Mouse (Mus musculus): ENCODE data around the gene Kif15.

Kif15 gene

DNA sequence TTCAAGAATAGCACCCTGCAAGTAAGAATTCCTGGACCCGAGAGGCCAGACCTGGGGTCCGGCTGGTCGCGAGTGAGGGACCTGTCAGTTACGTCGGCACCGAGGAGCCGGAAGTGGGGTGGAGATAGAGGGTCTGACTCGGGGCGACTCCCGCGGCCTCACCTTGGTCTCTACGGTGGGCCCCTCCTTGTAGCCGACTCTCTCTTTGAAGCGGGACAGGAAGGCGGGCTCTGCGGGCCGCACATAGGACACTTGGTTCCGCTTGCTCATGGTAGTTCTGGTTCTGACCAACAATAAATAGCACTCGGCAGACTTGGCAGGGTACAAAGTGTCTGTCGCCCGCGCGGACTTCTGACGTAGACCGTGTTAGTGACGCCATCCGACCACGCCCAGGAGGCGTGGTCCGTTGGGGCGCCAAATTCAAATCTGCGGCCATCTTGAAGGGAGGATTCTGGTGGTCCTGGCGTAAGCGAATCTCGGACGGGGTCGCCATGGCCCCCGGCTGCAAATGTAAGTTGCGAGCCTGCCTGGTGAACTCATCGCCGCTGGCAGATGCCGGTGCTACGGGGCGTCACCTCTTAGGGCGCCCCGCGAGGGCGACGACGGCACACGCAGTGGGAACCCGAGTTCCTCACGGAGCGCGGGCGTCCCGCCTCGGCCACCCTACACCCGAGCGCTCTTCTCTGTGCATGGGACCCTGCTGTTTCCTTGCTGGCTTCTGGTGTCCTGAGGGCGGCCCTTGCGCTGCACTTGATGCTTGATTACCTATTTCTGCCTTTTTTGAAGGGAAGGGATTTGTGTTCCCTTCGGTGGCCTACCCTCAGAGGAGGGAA is at the start of gene Kif15, which contains the start of gene 1110059G10Rik:
TSS of gene Kif15 (plus strand) at position 404 of the 833 bp plus-strand sequence.
TSS of gene 1110059G10Rik (minus strand) at position 358 of the 833 bp plus-strand sequence.
- peak; percentile 97 for DNase-seq (ENCODE audit: low read depth)

DNA sequence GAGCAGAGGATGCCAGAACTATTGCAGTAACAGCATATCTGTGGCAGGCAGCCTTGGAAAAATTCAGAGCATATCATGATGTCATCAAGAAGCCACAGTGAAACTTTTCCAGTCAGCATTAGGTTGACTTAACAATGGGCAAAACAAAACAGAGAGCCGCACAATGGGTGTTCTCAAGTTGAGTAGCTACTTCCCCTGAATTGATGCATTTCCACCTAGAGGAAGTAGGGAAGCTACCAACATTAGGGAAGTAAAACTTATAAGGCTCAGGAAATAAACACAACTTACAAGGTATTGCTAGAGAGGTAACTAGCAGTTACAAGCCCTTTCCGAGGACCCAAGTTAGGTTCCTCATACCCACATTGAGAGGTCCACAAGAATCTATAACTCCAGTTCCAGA is 49.8 kb upstream of the Kif15 start:
- no peak for DNase-seq (ENCODE audit: low read depth)

DNA sequence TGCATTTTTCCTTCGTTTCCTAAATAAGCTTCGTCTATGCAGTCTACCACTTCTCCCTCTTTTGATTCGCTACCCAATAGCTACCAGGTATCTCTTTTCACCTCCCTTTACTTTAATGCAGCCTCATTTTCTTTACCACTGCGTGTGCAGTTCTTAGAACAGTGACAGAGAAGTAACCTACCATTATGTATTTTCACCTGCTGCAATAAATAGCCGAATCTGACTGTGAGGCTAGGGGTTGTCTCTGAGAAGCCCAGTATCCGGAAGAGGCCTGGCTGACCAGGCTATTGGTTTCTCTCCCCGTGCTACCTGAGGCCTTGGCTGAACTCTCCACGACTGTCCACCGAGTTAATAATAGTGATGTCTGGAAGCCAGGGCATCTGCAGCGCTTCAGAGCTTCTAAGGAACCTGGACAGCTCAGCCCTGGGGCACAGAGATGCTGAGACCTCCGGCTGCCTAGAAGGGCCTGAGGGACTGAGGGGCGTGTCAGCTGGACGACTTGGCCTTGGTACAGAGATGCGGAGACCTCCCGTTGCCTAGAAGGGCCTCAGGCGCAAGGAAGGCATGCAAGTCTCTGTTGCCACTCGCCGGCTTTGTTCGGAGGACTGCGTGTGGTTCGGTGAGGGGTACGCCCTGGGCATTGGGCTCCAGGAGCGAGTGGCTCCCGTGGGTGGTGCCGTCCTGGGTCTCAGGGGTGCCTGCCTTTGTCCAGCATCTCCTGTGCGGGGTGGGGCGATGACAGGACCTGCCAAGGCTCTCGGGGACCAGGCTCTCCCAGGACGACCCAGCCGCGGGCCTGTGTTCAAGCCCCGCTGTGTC is 47.9 kb upstream of the Kif15 start:
- no peak for DNase-seq (ENCODE audit: low read depth)

DNA sequence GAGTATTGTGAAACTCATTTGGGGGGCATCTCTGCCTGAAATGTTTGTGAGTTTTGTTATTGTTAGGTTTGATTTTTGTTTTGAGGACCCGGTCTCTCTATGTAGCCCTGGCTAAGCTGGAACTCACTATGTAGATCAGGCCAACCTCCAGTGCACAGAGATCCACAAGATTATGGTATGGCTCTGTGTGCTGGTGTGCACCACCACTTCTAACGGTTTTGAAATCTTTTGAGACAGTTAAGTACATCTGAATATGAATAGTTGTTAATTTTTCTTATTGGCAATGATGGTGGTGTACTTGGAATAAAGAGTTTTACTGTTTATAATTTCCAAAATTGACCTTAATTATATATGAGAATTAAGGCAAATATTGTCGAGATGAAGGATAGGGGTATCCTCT is 28.4 kb upstream of the Kif15 start:
- no peak for DNase-seq (ENCODE audit: low read depth)

DNA sequence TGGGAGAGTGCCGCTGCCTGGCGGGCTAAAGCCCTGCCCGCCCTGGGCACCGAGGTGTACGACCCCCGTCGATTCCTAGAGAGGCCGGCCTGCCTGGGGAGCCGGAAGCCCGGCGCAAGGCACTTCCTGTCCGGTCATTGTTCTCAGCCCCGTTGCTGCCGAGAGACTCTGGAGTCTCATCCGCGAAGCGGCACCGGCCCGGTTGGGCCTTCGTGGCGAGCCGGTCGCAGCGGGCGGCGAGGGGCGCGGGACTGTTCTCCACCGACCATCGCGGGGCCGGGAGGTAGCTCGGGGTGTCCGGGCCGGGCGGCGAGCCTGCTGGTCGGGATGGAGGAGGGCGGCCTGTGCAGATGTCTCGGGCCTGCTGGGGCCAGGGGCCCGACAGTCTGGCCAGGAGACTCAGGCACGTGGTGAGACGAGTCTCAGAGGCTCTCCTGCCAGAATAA is 27.9 kb upstream of the Kif15 start, which contains the start of gene Zfp105:
TSS of gene Zfp105 (plus strand) at position 137 of the 446 bp plus-strand sequence.
- no peak for DNase-seq (ENCODE audit: low read depth)

DNA sequence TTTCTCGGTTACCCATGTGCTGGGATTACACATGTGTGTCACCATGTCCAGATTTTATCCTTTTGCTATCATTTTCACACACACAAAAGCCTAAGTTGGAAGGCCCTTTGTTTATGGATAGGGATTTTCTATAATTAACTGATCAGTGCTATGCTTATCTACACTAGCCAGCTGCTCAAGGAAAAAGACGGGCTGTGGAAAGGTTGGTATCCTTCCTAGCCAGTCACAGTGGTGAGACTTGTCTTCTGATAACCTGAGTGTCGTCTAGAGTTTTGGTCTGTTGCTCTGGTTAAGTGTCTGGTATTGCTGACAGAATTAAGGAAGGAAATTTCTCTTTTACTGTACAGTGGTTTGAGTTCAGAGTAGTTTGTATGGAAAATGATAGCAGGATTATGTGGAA is 21.9 kb upstream of the Kif15 start:
- DNase-seq (ENCODE audit: low read depth), result no peak

DNA sequence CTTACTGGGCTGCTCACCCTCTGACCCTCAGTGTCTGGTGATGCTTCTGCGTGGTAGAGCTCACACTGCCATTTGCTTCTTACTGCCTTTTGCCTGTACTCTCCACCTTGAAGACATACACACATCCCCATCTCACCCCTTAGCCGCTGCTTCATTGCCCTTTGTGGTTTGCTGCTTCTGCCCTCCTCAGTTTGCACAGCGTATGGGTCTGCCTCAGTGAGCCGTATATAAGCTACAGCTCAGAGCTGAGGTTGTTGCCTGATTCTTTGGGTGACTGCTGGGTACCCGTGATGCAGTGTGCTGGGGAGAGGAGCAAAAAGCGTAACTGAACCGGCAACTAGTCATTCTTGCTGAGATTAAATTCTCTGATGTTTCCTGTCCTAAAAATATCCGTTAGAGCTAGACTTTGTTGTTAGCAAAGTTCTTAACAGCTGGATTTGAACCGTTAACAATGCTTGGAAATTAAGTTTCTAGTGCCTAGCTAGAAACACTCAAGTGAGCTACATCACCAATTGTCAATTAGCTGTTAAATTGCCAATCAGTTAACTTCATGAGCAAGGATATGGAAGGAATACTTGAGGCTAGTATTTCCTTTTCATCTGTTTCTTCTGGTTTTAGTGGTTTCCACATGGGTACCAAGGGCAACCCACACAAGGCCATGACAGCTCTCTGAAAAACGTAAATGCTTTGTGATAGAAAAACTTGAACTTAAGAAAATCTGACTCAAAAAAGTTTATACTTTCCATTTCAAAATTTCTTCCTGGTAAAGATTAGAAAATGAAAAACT is 47.8 kb downstream of the Kif15 start:
- peak; percentile 54 for DNase-seq (ENCODE audit: low read depth)

DNA sequence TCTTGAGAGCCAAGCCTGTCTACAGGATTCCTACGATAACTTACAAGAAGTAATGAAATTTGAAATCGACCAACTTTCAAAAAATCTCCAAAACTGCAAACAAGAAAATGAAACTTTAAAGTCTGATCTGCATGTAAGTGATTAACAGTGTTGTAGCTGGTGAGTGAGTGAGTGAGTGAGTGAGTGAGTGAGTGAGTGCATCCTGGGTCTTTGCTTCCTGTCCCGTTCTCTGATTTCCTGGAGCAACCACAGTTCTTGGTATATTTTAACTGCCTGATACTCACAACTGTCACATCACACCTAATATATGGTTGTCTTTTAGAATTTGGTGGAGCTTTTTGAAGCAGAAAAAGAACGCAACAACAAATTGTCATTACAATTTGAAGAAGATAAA is 48.3 kb downstream of the Kif15 start:
- DNase-seq (ENCODE audit: low read depth), result peak; percentile 37

DNA sequence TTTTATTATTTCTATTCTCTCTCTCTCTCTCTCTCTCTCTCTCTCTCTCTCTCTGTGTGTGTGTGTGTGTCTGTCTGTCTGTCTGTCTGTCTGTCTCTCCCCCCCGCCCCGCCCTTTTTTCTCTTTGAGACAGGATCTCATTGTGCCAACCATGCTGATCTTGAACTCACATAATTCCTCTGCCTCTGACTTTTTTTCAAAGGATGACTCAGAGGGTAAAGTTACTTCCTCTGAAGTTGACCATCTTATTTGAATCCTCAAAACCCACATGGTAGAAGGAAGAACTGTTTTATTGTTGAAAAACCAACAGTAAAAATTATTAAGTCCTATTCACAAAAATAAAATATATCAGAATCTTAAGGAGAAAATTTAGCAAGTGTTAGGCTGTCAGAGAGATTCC is 53.9 kb downstream of the Kif15 start:
- no peak for DNase-seq (ENCODE audit: low read depth)

DNA sequence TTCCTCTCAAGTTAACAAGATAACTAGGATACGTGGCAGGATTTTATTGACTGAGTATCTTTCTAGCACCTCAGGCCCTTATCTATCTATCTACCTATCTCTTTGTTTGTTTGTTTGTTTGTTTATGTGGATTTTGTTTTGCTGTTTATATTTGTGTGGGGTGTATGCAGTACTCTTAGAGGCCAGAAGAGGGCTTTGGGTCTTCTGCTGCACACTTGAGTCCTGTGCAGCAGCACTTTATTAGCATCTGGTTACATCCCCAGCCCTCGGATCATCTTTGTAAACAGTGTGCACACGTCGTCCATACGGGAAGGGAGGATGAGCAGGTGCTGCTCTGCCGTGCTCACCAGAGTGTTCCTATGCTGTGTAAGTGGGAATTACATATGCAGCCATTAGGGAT is 55.2 kb downstream of the Kif15 start:
- DNase-seq (ENCODE audit: low read depth), result peak; percentile 27

DNA sequence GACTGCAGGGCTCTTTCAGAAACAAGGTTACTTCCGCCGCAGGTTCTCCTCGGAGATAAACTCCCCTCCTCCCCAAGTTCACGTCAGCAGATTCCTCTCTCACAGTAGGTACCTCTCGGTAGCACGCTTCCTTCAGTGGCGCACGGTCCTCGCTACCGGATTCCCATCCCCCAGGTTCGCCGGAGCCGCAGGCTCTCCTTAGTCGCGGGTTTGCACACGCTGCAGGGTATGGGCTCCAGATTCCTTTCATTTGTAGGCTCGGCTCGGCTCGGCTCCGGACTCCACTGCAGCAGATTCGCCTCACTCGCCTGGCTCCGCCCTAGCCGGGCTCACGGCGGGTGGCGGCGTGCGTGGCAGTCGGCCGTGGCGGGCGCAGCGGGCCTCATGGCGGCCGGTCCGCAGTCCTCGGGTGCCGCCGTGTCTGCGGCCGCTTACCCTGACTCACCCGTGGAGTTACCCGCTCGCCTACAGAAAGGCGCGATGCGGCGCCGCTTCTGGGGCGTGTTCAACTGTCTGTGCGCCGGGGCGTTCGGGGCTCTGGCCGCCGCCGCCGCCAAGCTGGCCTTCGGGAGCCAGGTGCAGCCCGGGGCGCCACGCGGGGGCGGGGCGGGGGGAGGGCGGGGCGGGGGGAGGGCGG is 70.3 kb downstream of the Kif15 start, which contains the start of gene Tmem42:
TSS of gene Tmem42 (plus strand) at position 332 of the 637 bp plus-strand sequence.
- peak; percentile 92 for DNase-seq (ENCODE audit: low read depth)

DNA sequence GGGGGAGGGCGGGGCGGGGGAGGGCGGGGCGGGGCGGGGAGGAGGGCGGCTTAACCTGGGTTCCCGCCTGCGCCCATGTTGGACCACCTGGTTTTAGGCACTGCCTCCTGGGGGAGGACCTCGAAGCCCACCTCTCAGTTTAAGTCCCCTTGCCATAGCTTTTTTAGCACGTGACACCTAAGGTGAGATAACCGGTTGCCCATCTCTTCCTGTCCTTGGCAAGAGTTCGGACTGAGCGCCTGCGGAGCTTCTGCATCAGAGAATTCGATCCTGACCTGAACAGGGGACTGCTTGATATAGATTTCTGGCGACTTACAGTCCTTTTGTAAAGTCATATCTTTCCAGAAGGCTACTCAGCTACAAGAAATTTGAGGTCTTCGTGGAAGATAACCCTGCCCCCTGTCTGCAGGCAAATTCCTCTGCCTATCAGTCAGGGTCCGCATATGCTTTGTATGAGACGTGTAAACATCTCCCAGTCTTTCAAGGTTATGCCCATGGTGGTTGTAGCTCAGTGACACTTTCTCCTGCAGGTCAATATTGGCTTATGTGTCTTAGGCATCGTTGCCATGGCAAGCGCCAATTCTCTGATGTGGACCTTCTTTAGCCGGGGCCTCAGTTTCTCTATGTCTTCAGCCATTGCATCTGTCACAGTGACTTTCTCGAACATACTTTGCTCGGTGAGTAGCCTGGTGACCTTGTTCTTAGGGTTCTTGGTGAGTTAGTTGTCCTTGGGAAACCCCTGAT is 71.0 kb downstream of the Kif15 start:
- no peak for DNase-seq (ENCODE audit: low read depth)

DNA sequence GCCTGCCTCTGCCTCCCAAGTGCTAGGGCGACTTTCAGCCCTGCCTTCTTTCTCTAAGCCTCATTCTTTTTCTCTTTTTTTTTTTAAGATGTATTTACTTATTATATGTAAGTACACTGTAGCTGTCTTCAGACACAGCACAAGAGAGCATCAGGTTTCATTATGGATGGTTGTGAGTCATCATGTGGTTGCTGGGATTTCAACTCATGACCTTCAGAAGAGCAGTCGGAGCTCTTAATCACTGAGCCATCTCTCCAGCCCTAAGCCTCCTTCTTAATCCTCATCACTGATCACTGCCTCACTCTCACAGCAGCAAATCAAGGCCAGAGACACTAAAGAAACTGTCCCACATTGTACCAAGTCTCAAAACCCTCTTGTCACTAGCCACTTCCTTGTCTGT is 73.4 kb downstream of the Kif15 start:
- no peak for DNase-seq (ENCODE audit: low read depth)

DNA sequence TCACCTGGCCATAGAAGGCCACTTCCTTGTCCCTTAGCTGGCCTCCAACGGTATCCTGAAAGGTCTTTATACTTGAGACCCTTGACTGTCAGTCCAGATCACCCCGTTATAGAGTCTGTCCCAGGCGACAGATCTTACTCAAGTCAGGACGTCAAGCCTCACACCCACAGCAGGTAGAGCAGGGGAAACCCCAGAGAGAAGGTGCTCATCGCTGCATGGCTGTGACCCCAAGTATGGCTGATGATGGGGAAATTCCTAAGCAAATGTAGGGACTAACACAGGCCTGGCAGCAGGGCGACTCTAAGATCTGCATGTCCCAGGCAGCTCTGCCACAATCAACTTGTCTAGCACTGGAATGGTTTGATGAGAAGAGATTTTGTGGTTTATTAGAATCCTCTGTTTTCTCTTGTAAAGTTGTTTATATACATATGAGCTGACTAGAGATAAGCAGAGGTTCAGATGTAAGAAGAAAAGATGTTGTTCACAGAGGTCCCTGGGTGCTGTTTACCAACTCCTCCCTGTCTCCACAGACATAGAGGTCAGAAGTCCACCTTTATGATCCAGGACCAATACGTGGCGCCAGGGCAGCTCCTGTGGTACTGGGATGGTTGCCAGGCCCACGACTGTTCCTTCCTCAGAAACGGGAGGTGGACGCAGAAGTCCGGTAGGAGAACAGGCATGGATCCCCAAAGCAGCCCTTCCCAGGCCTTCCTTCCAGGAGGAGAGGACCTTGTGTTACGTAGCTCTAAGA is 80.8 kb downstream of the Kif15 start:
- no peak for DNase-seq (ENCODE audit: low read depth)

DNA sequence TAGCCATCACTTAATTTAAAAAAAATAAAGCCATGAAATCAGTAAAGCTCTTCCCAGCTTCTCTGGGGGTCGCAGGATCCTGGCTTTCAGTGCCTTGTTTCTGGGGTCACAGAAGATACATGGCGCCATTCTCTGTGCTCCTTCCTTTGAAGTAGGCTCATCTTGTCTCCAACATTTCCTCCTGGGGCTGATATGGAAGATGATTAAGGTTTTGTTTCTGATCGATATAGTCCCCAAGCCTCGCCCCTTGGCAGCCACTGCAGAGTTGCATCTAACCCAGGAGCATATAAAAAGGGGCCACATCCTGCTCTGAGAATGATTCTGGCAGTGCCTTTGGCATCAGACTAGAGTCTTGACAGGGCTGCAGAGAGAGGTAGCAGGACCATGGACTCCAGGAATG is 83.6 kb downstream of the Kif15 start, which contains the start of gene Tgm4:
TSS of gene Tgm4 (plus strand) at position 301 of the 400 bp plus-strand sequence.
- DNase-seq (ENCODE audit: low read depth), result no peak

DNA sequence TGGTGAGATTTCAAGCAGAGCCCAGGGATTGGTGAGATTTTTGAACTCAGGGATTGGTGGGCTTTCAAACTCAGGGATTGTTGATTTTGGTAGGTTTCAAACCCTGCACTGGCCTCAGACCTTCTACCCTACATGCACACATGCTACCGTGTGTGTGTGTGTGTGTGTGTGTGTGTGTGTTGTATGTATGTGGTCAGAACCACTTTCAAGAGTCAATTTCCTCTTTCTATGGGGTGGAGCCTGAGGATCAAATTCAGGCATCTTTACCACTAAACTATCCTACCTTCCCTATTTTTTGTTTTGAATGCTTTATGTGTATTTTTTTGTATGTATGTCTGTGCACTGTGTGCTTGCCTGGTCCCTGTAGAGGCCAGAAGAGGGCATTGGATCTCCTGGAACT is 96.8 kb downstream of the Kif15 start:
- no peak for DNase-seq (ENCODE audit: low read depth)

DNA sequence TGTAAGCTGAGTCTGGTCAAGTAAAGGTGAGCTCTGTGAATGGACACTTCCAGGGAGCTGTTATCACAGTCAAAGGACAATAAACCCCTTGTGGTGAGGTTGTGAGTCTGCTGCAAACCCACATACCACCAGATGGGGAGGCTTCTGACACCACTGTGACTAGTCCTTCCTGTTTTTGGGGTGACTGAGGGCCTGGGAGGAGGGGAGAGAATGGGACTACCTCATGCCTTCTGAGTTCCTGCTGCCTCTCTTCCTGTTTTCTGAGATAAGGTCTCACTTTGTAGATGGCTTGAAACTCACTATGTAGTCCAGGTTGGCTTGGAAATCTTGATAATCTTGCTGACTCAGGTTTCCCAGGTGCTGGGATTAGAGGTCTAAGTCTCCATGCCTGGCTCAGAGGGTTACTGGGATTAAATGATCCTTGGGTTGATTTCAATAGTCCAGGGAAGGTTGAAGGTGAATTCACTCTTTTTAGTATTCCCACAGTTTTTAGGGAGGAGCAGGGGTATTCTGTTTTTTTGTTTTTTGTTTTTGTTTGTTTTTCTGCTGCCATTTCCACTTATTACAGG is 108.0 kb downstream of the Kif15 start:
- peak; percentile 79 for DNase-seq (ENCODE audit: low read depth)

DNA sequence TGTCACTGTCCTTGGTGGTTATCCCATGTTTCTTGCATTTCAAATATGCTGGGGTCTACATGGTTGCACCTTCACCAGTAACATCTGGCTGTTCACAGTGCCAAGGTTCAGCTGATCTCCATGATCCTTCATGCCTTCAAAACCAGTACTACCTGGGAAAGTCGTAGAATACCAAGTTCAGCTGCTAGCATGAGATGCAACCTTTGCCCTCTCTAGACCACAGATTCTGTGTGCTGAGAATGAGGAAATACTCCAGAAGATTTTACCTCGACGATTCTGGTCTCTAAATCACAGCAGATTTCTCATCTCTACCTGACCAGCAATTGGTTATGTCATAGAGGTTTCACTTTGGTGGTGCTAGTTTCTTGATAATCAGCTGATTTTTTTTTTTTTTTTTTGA is 109.3 kb downstream of the Kif15 start:
- no peak for DNase-seq (ENCODE audit: low read depth)

All from naive thymus-derived CD4-positive, alpha-beta T cell, adult 2 months (primary cell).